Mouse (Mus musculus) small intestine, adult 2 months (tissue): ENCODE data around the gene Adarb1.

Experiments used
- CTCF ChIP-seq: fragments of 200-500 bp; IDR thresholded peaks from 2 replicates; pipeline ENCODE4 v1.5.1; 2012; ENCODE audit warnings: low read depth, mild to moderate bottlenecking, control low read depth, inconsistent platforms, low read length, moderate library complexity, mixed read lengths; ENCODE audit not compliant: insufficient replicate concordance, insufficient read length; ENCODE audit errors: extremely low read depth
- POLR2A ChIP-seq: fragments of 200-500 bp; IDR thresholded peaks from 2 replicates; pipeline ENCODE4 v1.6.1; 2012; ENCODE audit warnings: low read depth, mild to moderate bottlenecking, control low read depth, inconsistent platforms, low read length, moderate library complexity

DNA sequence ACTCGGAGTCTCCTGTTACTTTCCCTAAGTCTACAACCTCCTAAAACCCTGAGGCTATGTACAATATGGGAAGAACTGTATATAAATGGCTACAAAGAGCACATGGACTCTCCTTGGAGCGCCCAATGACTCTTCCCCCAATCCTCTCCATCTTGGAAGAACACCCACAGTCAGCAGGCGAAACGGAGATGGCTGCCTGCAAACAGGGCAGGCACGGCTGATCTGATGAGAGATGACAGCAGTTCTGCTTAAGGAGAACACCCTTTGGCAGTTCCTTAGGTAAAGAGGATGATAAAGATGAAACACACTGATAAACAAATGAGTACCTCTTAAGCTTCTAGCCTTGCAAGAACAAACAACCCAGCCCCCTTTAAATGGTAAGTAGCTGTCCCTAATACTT is 43.7 kb downstream of the Adarb1 start:
- TF ChIP-seq CTCF = no peak
- TF ChIP-seq POLR2A = no peak
